Mouse (Mus musculus): Measurements from ENCODE around the gene Nr1d1. TPM values are rescaled to one million over a fixed set of nuclear protein-coding genes. Genes with fewer than 3 reads are reported as not detected.

Gene Nr1d1
- total and polyA plus RNA-seq, 2 experiments, result 19.0 to 106 TPM

- no peaks in the 10 kb centered on the region for H3K27me3 ChIP-seq (ENCODE audit: control insufficient read depth, insufficient read depth, low read length)
- H3K9ac ChIP-seq (ENCODE audit: low read depth, low read length), result no peak overlapping the region
- no peaks in the 10 kb centered on the region for H3K79me2 ChIP-seq (ENCODE audit: control insufficient read depth, insufficient read depth, low read length)
- no peak overlapping the region for H3K27ac ChIP-seq (replicated peaks; ENCODE audit: insufficient read depth, low read depth, low read length)
- H3K4me1 ChIP-seq (ENCODE audit: control insufficient read depth, insufficient read depth, low read length), result no peaks in the 10 kb centered on the region
- no peak for DNase-seq (ENCODE audit: extremely low read depth, low read depth, low spot score)
- TF ChIP-seq POLR2A (IDR thresholded peaks at IDR 0.05; ENCODE audit: extremely low read depth, insufficient read depth, low read length), result no peak
- no peak for TF ChIP-seq CTCF (IDR thresholded peaks at IDR 0.05; ENCODE audit: low read depth, low read length)
- no peaks in the 10 kb centered on the region for H3K36me3 ChIP-seq (ENCODE audit: control insufficient read depth, insufficient read depth, low read length)
- 93% methylated on average over 4 of the region's 4 CpGs for WGBS
- no peak overlapping the region for H3K4me3 ChIP-seq (ENCODE audit: insufficient read depth, low read depth, low read length)
Measured at GRCm38 (mm10) chr11:98761939-98762338, 13.2 kb downstream of the Nr1d1 start.

- no peak for DNase-seq (ENCODE audit: extremely low read depth, low read depth, low spot score)
- H3K4me3 ChIP-seq (ENCODE audit: insufficient read depth, low read depth, low read length), result no peak overlapping the region
- H3K27me3 ChIP-seq (ENCODE audit: control insufficient read depth, insufficient read depth, low read length), result no peaks in the 10 kb centered on the region
- H3K36me3 ChIP-seq (ENCODE audit: control insufficient read depth, insufficient read depth, low read length), result no peaks in the 10 kb centered on the region
- no peak for TF ChIP-seq POLR2A (IDR thresholded peaks at IDR 0.05; ENCODE audit: extremely low read depth, insufficient read depth, low read length)
- no peak for TF ChIP-seq CTCF (IDR thresholded peaks at IDR 0.05; ENCODE audit: low read depth, low read length)
- H3K4me1 ChIP-seq (ENCODE audit: control insufficient read depth, insufficient read depth, low read length), result peaks cover 4% of the 10 kb centered on the region
- 88% methylated on average over 12 of the region's 12 CpGs for WGBS
- H3K9ac ChIP-seq (ENCODE audit: low read depth, low read length), result no peak overlapping the region
- no peak overlapping the region for H3K27ac ChIP-seq (replicated peaks; ENCODE audit: insufficient read depth, low read depth, low read length)
- H3K79me2 ChIP-seq (ENCODE audit: control insufficient read depth, insufficient read depth, low read length), result no peaks in the 10 kb centered on the region; the same call in 1 of the 2 replicates
Measured at GRCm38 (mm10) chr11:98756711-98757110, 18.4 kb downstream of the Nr1d1 start.

DNA sequence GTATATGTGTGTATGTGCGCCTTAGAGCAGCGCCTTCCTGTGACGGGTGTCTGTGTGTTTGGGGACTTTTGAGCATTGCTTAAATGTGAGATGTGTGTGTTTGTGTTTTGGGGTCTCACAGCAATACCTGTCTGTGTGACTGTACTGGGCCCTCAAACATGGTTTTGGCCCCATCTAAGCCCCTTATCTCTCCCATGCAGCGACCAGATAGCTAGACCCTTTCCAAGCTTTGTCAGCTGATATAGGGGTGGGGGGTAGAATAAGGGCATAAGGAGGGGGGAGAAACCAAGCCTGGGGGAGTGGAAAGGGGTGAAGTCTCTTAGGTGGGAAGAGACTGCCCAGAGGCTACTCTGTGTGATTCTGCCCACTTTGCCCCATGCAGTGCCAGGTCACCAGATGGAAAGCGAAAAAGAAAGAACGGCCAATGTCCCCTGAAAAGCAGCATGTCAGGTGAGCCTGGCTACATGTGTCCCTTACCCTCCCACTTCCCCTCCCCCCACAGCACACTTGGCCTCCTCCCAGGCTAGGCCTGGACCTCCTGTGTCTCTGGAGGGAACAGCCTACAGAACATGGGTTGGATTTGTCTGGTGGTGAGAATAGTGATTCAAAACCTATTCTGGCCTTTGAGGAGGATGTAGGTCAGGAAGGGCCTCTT is 19.3 kb downstream of the Nr1d1 start:
- TF ChIP-seq POLR2A (IDR thresholded peaks at IDR 0.05; ENCODE audit: extremely low read depth, insufficient read depth, low read length) (no peak), CTCF (IDR thresholded peaks at IDR 0.05; ENCODE audit: low read depth, low read length) (no peak)
- 86% methylated on average over 6 of the region's 6 CpGs for WGBS
- Histone ChIP-seq H3K4me1 (ENCODE audit: control insufficient read depth, insufficient read depth, low read length) (peaks cover 6% of the 10 kb centered on the region), H3K9ac (ENCODE audit: low read depth, low read length) (no peak overlapping the region), H3K4me3 (ENCODE audit: insufficient read depth, low read depth, low read length) (no peak overlapping the region), H3K36me3 (ENCODE audit: control insufficient read depth, insufficient read depth, low read length) (no peaks in the 10 kb centered on the region), H3K79me2 (ENCODE audit: control insufficient read depth, insufficient read depth, low read length) (peaks cover 3% of the 10 kb centered on the region; the same call in 1 of the 2 replicates), H3K27ac (replicated peaks; ENCODE audit: insufficient read depth, low read depth, low read length) (no peak overlapping the region), H3K27me3 (ENCODE audit: control insufficient read depth, insufficient read depth, low read length) (no peaks in the 10 kb centered on the region)
- DNase-seq (ENCODE audit: extremely low read depth, low read depth, low spot score), result no peak

DNA sequence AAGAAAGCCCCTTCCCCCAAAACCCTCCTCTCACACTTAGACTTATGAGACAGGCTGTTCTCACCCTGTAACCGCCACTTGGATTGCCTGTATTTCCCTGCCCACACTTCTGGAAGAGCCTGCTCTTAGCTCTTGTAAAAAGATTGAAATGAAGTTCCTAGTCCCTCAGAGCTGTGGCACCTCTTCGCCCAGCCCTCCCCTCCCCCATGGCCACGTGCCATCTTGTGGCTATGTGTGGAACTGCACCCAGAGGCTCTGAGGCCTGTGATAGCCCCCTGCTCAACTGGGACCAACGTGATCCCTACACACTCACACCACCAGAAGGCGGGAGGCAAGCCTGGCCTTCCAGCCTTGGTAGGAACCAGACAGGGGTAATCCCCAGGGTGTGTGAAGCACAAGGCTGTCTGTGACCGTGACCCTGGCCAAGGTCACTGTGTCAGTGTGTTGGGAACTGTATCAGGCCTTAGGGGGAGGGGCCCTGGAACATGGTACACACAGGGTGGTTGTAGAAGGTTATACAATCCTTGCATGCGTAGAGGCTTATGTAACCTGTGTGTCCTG is 20.4 kb downstream of the Nr1d1 start:
- Histone ChIP-seq H3K36me3 (ENCODE audit: control insufficient read depth, insufficient read depth, low read length) (no peaks in the 10 kb centered on the region), H3K9ac (ENCODE audit: low read depth, low read length) (no peak overlapping the region), H3K79me2 (ENCODE audit: control insufficient read depth, insufficient read depth, low read length) (peaks cover 6% of the 10 kb centered on the region; the same call in 1 of the 2 replicates), H3K27ac (replicated peaks; ENCODE audit: insufficient read depth, low read depth, low read length) (no peak overlapping the region), H3K4me3 (ENCODE audit: insufficient read depth, low read depth, low read length) (no peak overlapping the region), H3K4me1 (ENCODE audit: control insufficient read depth, insufficient read depth, low read length) (peaks cover 12% of the 10 kb centered on the region), H3K27me3 (ENCODE audit: control insufficient read depth, insufficient read depth, low read length) (no peaks in the 10 kb centered on the region)
- no peak for TF ChIP-seq POLR2A (IDR thresholded peaks at IDR 0.05; ENCODE audit: extremely low read depth, insufficient read depth, low read length)
- TF ChIP-seq CTCF (IDR thresholded peaks at IDR 0.05; ENCODE audit: low read depth, low read length), result peak; percentile 93
- DNase-seq (ENCODE audit: extremely low read depth, low read depth, low spot score), result peak; percentile 77
- WGBS, result 10% methylated on average over 7 of the region's 7 CpGs

- H3K27ac ChIP-seq (replicated peaks; ENCODE audit: insufficient read depth, low read depth, low read length), result no peak overlapping the region
Measured at GRCm38 (mm10) chr11:98754151-98754620, 20.9 kb downstream of the Nr1d1 start.

DNA sequence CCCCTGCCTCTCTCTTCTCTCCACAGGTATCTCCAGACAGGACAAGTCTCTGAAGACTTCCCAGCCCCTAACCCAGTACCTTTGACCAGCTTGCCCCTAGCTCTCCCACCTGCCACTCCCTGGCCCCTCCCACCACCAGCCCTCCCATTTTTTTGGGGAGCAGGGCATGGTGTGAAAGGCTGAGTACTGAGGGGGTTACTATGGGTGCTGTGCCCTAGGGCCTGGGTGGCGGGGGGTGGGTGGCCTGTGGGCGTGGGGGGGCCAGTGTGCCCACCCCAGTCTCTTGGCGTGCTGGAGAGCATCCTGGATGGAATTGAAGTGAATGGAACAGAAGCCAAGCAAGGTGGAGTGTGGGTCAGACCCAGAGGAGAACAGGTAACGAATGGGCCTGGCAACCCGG is 21.9 kb downstream of the Nr1d1 start:
- Histone ChIP-seq H3K36me3 (ENCODE audit: control insufficient read depth, insufficient read depth, low read length) (no peaks in the 10 kb centered on the region), H3K27ac (replicated peaks; ENCODE audit: insufficient read depth, low read depth, low read length) (no peak overlapping the region), H3K9ac (ENCODE audit: low read depth, low read length) (no peak overlapping the region), H3K79me2 (ENCODE audit: control insufficient read depth, insufficient read depth, low read length) (peaks cover 15% of the 10 kb centered on the region; the same call in 1 of the 2 replicates), H3K4me3 (ENCODE audit: insufficient read depth, low read depth, low read length) (no peak overlapping the region), H3K27me3 (ENCODE audit: control insufficient read depth, insufficient read depth, low read length) (no peaks in the 10 kb centered on the region), H3K4me1 (ENCODE audit: control insufficient read depth, insufficient read depth, low read length) (peaks cover 12% of the 10 kb centered on the region)
- 94% methylated on average over 5 of the region's 5 CpGs for WGBS
- DNase-seq (ENCODE audit: extremely low read depth, low read depth, low spot score), result no peak
- TF ChIP-seq CTCF (IDR thresholded peaks at IDR 0.05; ENCODE audit: low read depth, low read length) (no peak), POLR2A (IDR thresholded peaks at IDR 0.05; ENCODE audit: extremely low read depth, insufficient read depth, low read length) (no peak)

More at GRCm38 (mm10) chr11:98754151-98754620, 20.9 kb downstream of the Nr1d1 start:
- H3K79me2 ChIP-seq (ENCODE audit: control insufficient read depth, insufficient read depth, low read length), result peaks cover 6% of the 10 kb centered on the region; the same call in 1 of the 2 replicates
- no peak overlapping the region for H3K4me3 ChIP-seq (ENCODE audit: insufficient read depth, low read depth, low read length)
- no peaks in the 10 kb centered on the region for H3K36me3 ChIP-seq (ENCODE audit: control insufficient read depth, insufficient read depth, low read length)
- no peak for TF ChIP-seq POLR2A (IDR thresholded peaks at IDR 0.05; ENCODE audit: extremely low read depth, insufficient read depth, low read length)
- TF ChIP-seq CTCF (IDR thresholded peaks at IDR 0.05; ENCODE audit: low read depth, low read length), result no peak
- no peaks in the 10 kb centered on the region for H3K27me3 ChIP-seq (ENCODE audit: control insufficient read depth, insufficient read depth, low read length)
- peaks cover 12% of the 10 kb centered on the region for H3K4me1 ChIP-seq (ENCODE audit: control insufficient read depth, insufficient read depth, low read length)
- DNase-seq (ENCODE audit: extremely low read depth, low read depth, low spot score), result no peak
- H3K9ac ChIP-seq (ENCODE audit: low read depth, low read length), result 0 out of 2 replicates have a peak overlapping the region, but pooled peaks have one; percentile 9
- 63% methylated on average over 9 of the region's 9 CpGs for WGBS

All from liver, adult 2 months (tissue).